Mouse (Mus musculus) retina, postnatal 7 days (tissue): ENCODE results near the gene Lsp1.

Experiments used
- DNase-seq: peaks from one replicate; pipeline ENCODE4 v3.0.0-alpha.2; 2012; ENCODE audit warnings: low read depth, low spot score

Gene Lsp1

DNA sequence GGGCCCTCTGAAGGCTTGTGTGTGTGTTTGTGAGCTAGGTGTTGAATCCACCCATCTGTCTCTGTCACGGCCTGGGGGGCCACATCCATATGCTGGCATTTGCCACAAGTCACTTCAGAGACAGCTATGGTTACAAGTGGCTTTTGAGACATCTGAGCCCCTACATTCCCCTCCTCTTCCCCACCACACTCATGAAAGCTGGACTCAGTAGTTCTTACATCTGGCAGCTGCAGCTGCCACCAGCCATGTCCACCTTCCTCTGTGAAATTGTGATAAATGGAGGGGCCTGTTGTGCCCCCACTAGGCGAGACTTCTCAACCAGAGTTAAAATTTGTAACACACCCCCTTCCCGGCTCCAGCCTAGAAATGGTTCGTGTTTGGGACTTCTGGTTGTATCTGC is 77.7 kb downstream of the Lsp1 start:
- no peak for DNase-seq

DNA sequence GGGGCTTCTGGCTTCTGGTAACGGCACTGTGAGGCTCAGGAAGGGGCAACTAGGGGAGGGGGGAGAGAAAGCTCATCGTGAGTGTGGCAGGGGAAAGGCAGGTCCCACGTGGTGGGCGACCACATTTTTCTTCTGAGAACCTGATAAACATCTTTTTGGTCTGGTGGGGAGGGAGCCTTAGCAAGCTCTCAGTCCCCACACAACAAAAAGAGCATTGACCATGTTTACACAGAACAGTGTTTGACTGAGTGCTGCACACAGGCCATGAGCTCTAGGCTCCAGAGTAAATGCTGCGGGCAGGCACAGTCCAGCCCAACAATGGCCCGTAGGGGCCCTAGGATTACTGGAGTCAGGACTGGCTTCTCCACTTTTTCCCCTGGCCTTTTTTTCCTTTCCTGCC is 78.2 kb downstream of the Lsp1 start:
- no peak for DNase-seq

DNA sequence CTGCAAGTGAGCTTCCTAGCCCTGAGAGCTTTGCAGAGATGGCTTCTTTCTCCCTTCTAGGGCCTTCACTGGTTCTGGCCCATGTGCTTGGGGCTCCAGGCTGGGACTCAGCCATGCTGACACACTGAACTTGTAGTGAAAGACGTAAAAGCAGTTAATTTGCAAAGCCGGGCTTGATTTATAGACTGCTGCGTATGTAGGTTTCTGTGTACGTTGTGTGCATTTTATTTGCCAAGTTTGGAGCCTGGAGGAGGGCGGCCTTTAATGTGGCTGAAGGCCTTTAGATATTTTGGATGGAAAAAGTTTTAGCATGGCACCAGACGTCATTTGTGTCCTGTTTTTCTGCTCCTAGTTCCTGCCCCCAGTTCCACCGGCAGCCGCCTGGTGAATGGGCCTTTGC is 79.2 kb downstream of the Lsp1 start:
- no peak for DNase-seq

DNA sequence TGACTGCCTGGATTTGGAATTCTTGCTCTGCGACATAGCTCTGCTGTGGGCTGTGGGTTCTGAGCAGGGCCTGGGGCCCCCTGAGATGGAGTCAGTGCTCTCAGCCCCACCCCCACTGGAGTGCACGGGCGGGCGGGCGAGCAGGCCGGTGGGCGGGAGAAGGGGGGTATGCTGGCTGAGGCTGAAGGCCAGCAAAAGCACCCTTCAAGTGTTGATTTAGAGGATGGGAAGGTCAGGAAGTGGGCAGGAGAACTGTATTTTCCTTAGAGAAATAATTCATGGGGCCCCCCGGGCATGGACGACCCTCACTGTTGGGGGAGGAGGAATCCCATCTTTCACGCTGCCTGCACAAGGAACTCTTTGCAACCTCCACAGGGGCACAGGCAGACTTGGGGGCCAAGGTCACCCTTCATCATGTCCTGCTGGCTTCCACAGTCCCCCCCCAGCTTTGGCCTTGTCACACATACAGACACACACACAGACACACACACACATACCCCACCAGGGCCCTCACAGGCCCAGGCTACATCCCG is 82.2 kb downstream of the Lsp1 start:
- no peak for DNase-seq
